Comparison of ENCODE assay signal across 11 mouse cellular contexts in the genomic region with DNA sequence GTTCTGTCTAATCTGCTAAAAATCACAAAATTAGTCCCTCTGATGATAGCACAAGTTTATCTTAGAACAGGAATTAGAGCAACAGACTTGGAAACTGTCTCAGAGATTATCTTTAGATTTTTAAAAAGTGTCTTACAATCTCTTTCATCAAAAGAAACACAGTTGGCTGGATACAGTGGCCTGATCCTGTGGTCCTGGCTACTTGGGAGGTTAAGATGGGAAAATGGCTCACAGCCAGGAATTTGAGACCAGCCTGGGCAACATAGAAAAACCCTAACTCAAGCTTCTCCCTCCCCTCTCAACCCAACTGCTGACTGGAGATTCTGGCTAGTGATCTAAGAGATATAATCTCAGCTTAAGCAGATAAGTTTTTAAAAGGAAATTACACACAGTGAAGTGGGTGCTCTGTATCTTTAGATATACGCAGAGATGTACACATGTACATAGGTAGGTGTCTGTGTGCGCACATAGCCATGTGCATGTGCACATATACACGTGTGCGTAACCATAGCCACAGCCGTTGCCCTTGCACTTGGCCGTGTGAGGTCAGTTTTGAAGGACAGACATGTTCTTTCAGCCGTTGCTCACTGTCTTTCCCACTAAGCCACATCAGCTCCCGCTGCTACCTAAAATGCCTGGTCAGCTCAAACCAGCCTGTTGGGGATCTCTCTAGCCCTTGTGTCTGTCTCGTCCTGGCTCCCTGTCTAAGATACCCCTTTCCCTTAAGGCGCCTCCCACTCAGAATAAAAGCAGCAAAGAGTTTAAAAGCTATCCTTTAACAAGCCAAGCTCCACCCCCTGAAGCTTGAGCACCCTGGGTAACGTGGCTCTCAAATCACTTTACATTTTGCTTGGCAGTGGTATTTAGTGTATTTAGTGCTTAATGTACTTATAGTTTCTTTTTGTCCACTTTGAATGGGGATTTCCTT.
A peak's percentile ranks its signal among the peaks of the same experiment; 100 is the strongest.
DNase-seq lines count a peak whose midpoint lies in the region; ATAC-seq lines count a peak whose summit lies in the region.
"Had no signal": no experiment of that assay in that cellular context is flagged by ENCODE, and none has a peak within 500 bp of the region (broad histone marks: within the 10 kb centered on the region; RNA-seq: fewer than 3 reads in every experiment).

No protein-coding gene starts in this region.

- H3K9ac ChIP-seq in hindbrain, embryonic 14.5 days = no peak overlapping the region
- H3K9ac ChIP-seq in hindbrain, embryonic 11.5 days (ENCODE audit: low read depth, low read length) = no peak overlapping the region
- no peak overlapping the region for H3K9ac ChIP-seq in embryonic facial prominence, embryonic 12.5 days
- H3K9ac ChIP-seq: liver, embryonic 12.5 days had no signal

- H3K27me3 ChIP-seq in hindbrain, embryonic 14.5 days (ENCODE audit: control insufficient read depth, insufficient read depth, low read length) = no peaks in the 10 kb centered on the region
- no peaks in the 10 kb centered on the region for H3K27me3 ChIP-seq in hindbrain, embryonic 11.5 days (ENCODE audit: control insufficient read depth, insufficient read depth, low read length)
- no peaks in the 10 kb centered on the region for H3K27me3 ChIP-seq in embryonic facial prominence, embryonic 12.5 days
- H3K27me3 ChIP-seq: liver, embryonic 12.5 days had no signal

- peaks cover 38% of the 10 kb centered on the region for H3K4me1 ChIP-seq in hindbrain, embryonic 14.5 days (replicated peaks; ENCODE audit: control insufficient read depth, insufficient read depth, low read length)
- peaks cover 14% of the 10 kb centered on the region for H3K4me1 ChIP-seq in hindbrain, embryonic 11.5 days (replicated peaks; ENCODE audit: control insufficient read depth, insufficient read depth, low read length)
- peaks cover 32% of the 10 kb centered on the region for H3K4me1 ChIP-seq in embryonic facial prominence, embryonic 12.5 days

- peak overlapping the region; percentile 79 for H3K27ac ChIP-seq in hindbrain, embryonic 14.5 days
- no peak overlapping the region for H3K27ac ChIP-seq in hindbrain, embryonic 11.5 days (ENCODE audit: low read depth, low read length)
- peak overlapping the region; percentile 23; the same call in 1 of the 2 replicates for H3K27ac ChIP-seq in embryonic facial prominence, embryonic 12.5 days
- H3K27ac ChIP-seq: layer of hippocampus, adult 2 months; liver, embryonic 12.5 days had no signal

- peaks cover 19% of the 10 kb centered on the region for H3K36me3 ChIP-seq in hindbrain, embryonic 14.5 days (replicated peaks; ENCODE audit: control insufficient read depth, insufficient read depth)
- H3K36me3 ChIP-seq in hindbrain, embryonic 11.5 days (ENCODE audit: control insufficient read depth, insufficient read depth, low read length) = 0 out of 2 replicates have a peak, but pooled peaks cover 4% of the 10 kb centered on the region
- H3K36me3 ChIP-seq in embryonic facial prominence, embryonic 12.5 days = peaks cover 26% of the 10 kb centered on the region
- H3K36me3 ChIP-seq: liver, embryonic 12.5 days had no signal

- no peak overlapping the region for H3K4me3 ChIP-seq in hindbrain, embryonic 14.5 days (replicated peaks; ENCODE audit: low read length)
- H3K4me3 ChIP-seq in hindbrain, embryonic 11.5 days (ENCODE audit: low read depth, low read length) = no peak overlapping the region
- H3K4me3 ChIP-seq in embryonic facial prominence, embryonic 12.5 days = no peak overlapping the region
- H3K4me3 ChIP-seq: layer of hippocampus, adult 2 months; liver, embryonic 12.5 days had no signal

- DNase-seq in hindbrain, embryonic 14.5 days (ENCODE audit: low spot score) = no peak
- DNase-seq in hindbrain, embryonic 11.5 days (ENCODE audit: low spot score) = no peak
- peak; percentile 22 for DNase-seq in NIH3T3 (ENCODE audit: low read depth)
- peak; percentile 40 to 43 for DNase-seq in kidney, postnatal 25 days
- no peak for DNase-seq in thymus, postnatal 0 days (ENCODE audit: low spot score)
- DNase-seq in ovary, postnatal 36 days (ENCODE audit: low spot score) = no peak
- DNase-seq in yolk sac, embryonic 10.5 days (ENCODE audit: low spot score) = no peak

- H3K9me3 ChIP-seq in hindbrain, embryonic 14.5 days (ENCODE audit: control insufficient read depth, low read length) = no peaks in the 10 kb centered on the region
- no peaks in the 10 kb centered on the region for H3K9me3 ChIP-seq in hindbrain, embryonic 11.5 days (ENCODE audit: control insufficient read depth, low read length)
- no peaks in the 10 kb centered on the region for H3K9me3 ChIP-seq in embryonic facial prominence, embryonic 12.5 days
- H3K9me3 ChIP-seq: liver, embryonic 12.5 days had no signal

- ATAC-seq in hindbrain, embryonic 14.5 days (ENCODE audit: low FRiP score) = no peak
- no peak for ATAC-seq in hindbrain, embryonic 11.5 days (ENCODE audit: low FRiP score)
- ATAC-seq in embryonic facial prominence, embryonic 12.5 days (ENCODE audit: insufficient number of reproducible peaks, insufficient read depth, low FRiP score, low TSS enrichment) = no peak
- ATAC-seq: liver, embryonic 12.5 days had no signal

- H3K4me2 ChIP-seq in hindbrain, embryonic 14.5 days (replicated peaks) = no peak overlapping the region
- no peak overlapping the region for H3K4me2 ChIP-seq in hindbrain, embryonic 11.5 days (replicated peaks; ENCODE audit: low read depth, low read length)
- no peak overlapping the region for H3K4me2 ChIP-seq in embryonic facial prominence, embryonic 12.5 days (replicated peaks)
- H3K4me2 ChIP-seq: heart, embryonic 11.5 days; liver, embryonic 12.5 days had no signal

- WGBS in hindbrain, embryonic 14.5 days = 61% methylated on average over 11 of the region's 11 CpGs
- WGBS in hindbrain, embryonic 11.5 days = 67% methylated on average over 11 of the region's 11 CpGs
- 70% methylated on average over 11 of the region's 11 CpGs for WGBS in embryonic facial prominence, embryonic 12.5 days

Comparison
In these comparisons a context has a peak if more than half of its experiments do, and no peak if none do; other contexts are left out.
1. DNase-seq: peak in NIH3T3 (single experiment) and kidney, postnatal 25 days (2 of 2); none in hindbrain, embryonic 14.5 days (single experiment), hindbrain, embryonic 11.5 days (single experiment), thymus, postnatal 0 days (single experiment), ovary, postnatal 36 days (single experiment) and yolk sac, embryonic 10.5 days (single experiment).